Mouse (Mus musculus): ENCODE data around the gene Mospd3. TPM values are rescaled to one million over a fixed set of nuclear protein-coding genes. Genes with fewer than 3 reads are reported as not detected.

Gene Mospd3
- polyA plus RNA-seq, 1 experiment = 252 TPM

DNA sequence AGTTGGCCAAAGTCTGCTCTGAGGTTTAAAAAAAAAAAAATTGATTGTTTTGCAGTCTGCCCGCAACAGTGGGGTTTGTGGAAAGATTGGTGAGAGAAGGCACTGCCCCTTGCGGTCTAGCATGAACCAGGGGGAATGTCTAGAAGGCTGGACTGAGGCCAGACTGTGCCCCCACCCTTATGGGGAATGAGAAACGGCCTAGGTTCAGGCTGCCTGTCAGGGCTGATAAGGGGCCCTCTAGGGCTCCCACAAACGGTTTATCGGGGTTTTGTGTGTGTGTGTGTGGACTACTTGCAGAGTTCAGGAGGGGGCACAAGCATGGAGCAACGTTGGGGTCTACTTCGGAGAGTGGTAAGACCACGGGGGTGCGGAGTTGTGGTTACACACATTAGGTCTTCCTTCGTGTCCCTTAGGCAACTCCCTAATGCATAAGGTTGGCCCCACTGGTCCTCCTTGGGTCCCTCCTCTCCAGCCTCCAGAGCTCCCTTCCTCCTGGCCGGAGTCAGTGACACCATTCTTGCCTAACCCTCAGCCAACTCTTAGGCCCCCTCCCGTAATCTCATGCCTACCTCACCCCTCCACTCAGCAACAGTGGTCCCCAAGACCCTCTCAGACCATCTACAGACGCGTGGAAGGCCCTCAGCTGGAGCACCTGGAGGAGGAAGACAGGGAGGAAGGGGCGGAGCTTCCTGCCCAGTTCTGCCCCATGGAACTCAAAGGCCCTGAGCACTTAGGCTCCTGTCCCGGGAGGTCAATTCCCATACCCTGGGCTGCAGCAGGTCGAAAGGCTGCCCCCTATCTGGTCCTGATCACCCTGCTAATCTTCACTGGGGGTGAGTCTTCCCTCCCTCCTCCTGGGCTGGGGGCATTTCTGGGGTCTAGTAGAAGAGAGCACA lies 29.9 kb downstream of the Mospd3 start:
- Histone ChIP-seq H3K4me1 (replicated peaks; ENCODE audit: control insufficient read depth, insufficient read depth, low read length) (peaks cover 24% of the 10 kb centered on the region), H3K36me3 (ENCODE audit: control insufficient read depth, insufficient read depth, low read length) (no peaks in the 10 kb centered on the region), H3K4me3 (ENCODE audit: control insufficient read depth, insufficient read depth, low read length) (no peak overlapping the region), H3K27me3 (ENCODE audit: control insufficient read depth, insufficient read depth, low read length) (no peaks in the 10 kb centered on the region), H3K27ac (ENCODE audit: control insufficient read depth, insufficient read depth, low read length) (no peak overlapping the region)
- DNase-seq = no peak
- WGBS = 14% methylated on average over 17 of the region's 17 CpGs
- no peak for TF ChIP-seq POLR2A (IDR thresholded peaks at IDR 0.05; ENCODE audit: control insufficient read depth, extremely low read depth, insufficient read depth, low read length, poor library complexity)
- no peak for TF ChIP-seq CTCF (IDR thresholded peaks at IDR 0.05; ENCODE audit: borderline replicate concordance, control insufficient read depth, extremely low read depth, insufficient read depth, low read length, poor library complexity)

DNA sequence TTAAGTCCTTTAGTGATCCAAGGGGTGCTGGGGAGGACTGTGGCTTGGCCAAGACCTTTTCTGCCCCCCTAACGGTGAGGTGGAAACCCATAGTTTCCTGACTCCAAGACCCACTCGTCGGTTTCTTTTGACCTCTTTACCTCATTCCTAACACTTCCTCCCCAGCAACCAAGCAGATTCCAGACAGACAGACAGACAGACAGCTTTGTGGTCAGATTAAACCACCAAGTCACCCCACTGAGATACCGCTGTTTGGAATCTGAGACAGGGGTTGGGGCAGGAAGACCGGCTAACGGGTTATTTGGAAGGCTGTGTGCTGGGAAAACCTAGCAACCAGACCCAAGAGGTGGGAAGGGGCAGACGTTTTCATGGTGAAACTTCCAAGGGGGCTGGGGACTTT lies 30.7 kb downstream of the Mospd3 start:
- WGBS = 6% methylated on average over 7 of the region's 7 CpGs
- TF ChIP-seq CTCF (IDR thresholded peaks at IDR 0.05; ENCODE audit: borderline replicate concordance, control insufficient read depth, extremely low read depth, insufficient read depth, low read length, poor library complexity) (no peak), POLR2A (IDR thresholded peaks at IDR 0.05; ENCODE audit: control insufficient read depth, extremely low read depth, insufficient read depth, low read length, poor library complexity) (no peak)
- no peak overlapping the region for H3K27ac ChIP-seq (ENCODE audit: control insufficient read depth, insufficient read depth, low read length)

DNA sequence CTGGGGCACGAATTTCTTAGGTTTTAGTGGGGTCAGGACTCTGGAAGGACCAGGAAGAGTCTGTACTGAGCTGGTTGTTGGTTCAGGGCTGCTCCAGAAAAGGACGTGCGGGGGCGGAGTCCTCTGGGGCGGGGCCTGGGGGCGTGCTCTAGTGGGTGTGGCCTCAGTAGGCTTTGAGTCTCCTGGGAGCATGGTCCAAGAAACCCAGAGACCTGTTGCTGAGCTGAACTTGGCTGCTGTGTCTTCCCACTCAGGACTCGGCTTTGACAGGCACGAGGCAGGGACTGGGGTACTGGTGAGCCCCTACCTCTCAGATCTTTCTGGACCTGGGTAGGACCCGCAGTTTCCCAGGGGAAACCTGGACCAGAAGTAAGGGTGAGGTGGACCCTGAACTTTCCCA lies 31.2 kb downstream of the Mospd3 start, which contains the start of gene Tfr2:
Gene Tfr2 (plus strand): TSS at position 176 of the 400 bp plus-strand sequence.
- Histone ChIP-seq H3K4me3 (ENCODE audit: control insufficient read depth, insufficient read depth, low read length) (no peak within 1 kb of the TSS), H3K4me1 (replicated peaks; ENCODE audit: control insufficient read depth, insufficient read depth, low read length) (peaks cover 24% of the 10 kb centered on the region), H3K36me3 (ENCODE audit: control insufficient read depth, insufficient read depth, low read length) (no peaks in the 10 kb centered on the region), H3K27ac (ENCODE audit: control insufficient read depth, insufficient read depth, low read length) (no peak within 1 kb of the TSS), H3K27me3 (ENCODE audit: control insufficient read depth, insufficient read depth, low read length) (no peaks in the 10 kb centered on the region)
- peak; percentile 50 for DNase-seq
- TF ChIP-seq CTCF (IDR thresholded peaks at IDR 0.05; ENCODE audit: borderline replicate concordance, control insufficient read depth, extremely low read depth, insufficient read depth, low read length, poor library complexity) = no peak
- TF ChIP-seq POLR2A (IDR thresholded peaks at IDR 0.05; ENCODE audit: control insufficient read depth, extremely low read depth, insufficient read depth, low read length, poor library complexity) = no peak
- WGBS = 7% methylated on average over 9 of the region's 9 CpGs

More for the DNA sequence above, 30.7 kb downstream of the Mospd3 start:
- H3K27me3 ChIP-seq (ENCODE audit: control insufficient read depth, insufficient read depth, low read length) = no peaks in the 10 kb centered on the region
- no peaks in the 10 kb centered on the region for H3K36me3 ChIP-seq (ENCODE audit: control insufficient read depth, insufficient read depth, low read length)
- DNase-seq = no peak
- peaks cover 24% of the 10 kb centered on the region for H3K4me1 ChIP-seq (replicated peaks; ENCODE audit: control insufficient read depth, insufficient read depth, low read length)
- no peak overlapping the region for H3K4me3 ChIP-seq (ENCODE audit: control insufficient read depth, insufficient read depth, low read length)

DNA sequence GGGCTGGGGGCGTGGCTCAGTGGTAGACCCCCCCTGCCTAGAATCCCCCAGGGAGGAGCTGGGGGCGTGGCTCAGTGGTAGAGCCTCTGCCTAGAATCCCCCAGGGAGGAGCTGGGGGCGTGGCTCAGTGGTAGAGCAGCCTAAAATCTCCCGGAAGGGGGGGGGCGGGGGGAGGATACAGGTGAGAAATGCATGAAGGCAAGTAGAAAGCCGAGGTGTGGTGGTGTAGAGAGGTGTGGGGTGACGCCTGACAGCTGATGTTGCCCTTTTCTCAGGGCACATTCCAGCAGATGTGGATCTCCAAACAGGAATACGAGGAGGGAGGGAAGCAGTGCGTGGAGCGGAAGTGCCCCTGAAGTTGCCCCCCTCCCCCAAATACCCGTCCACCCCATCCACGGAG lies 31.8 kb downstream of the Mospd3 start:
- TF ChIP-seq POLR2A (IDR thresholded peaks at IDR 0.05; ENCODE audit: control insufficient read depth, extremely low read depth, insufficient read depth, low read length, poor library complexity) (no peak), CTCF (IDR thresholded peaks at IDR 0.05; ENCODE audit: borderline replicate concordance, control insufficient read depth, extremely low read depth, insufficient read depth, low read length, poor library complexity) (no peak)
- 82% methylated on average over 12 of the region's 12 CpGs for WGBS
- DNase-seq = no peak
- no peak overlapping the region for H3K27ac ChIP-seq (ENCODE audit: control insufficient read depth, insufficient read depth, low read length)
- H3K4me3 ChIP-seq (ENCODE audit: control insufficient read depth, insufficient read depth, low read length) = no peak overlapping the region
- H3K27me3 ChIP-seq (ENCODE audit: control insufficient read depth, insufficient read depth, low read length) = no peaks in the 10 kb centered on the region
- H3K36me3 ChIP-seq (ENCODE audit: control insufficient read depth, insufficient read depth, low read length) = no peaks in the 10 kb centered on the region
- H3K4me1 ChIP-seq (replicated peaks; ENCODE audit: control insufficient read depth, insufficient read depth, low read length) = peaks cover 24% of the 10 kb centered on the region

DNA sequence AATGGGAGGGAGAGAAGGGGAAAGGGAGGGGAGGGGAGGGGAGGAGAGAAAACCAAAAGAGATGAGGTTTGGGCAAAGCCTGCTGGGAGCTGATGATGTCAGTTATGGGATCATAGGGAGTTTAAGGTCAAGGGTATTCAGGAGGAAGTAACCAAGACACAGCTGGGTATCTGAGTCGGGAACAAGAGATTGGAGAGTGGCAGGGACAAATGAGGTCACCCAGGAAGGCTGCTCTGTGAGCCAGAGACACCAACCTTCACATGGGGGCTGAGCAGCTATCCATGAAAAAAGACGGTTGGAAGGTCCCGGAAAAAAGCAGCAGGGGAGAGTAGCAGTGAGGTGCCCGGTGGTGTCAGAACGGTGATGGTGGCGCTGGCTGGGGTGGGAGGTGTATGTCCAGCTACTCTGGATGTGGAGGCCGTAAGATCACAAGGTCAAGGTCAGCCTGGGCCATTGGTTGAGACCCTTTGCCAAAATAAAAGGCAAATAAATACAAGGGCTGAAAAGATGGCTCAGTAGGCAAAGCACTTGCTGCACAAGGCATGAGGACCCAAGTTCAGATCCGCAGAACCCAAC lies 32.5 kb downstream of the Mospd3 start:
- Histone ChIP-seq H3K27ac (ENCODE audit: control insufficient read depth, insufficient read depth, low read length) (no peak overlapping the region), H3K27me3 (ENCODE audit: control insufficient read depth, insufficient read depth, low read length) (no peaks in the 10 kb centered on the region), H3K4me1 (replicated peaks; ENCODE audit: control insufficient read depth, insufficient read depth, low read length) (peaks cover 24% of the 10 kb centered on the region), H3K4me3 (ENCODE audit: control insufficient read depth, insufficient read depth, low read length) (no peak overlapping the region), H3K36me3 (ENCODE audit: control insufficient read depth, insufficient read depth, low read length) (no peaks in the 10 kb centered on the region)
- 87% methylated on average over 8 of the region's 8 CpGs for WGBS
- DNase-seq = no peak
- TF ChIP-seq CTCF (IDR thresholded peaks at IDR 0.05; ENCODE audit: borderline replicate concordance, control insufficient read depth, extremely low read depth, insufficient read depth, low read length, poor library complexity) (no peak), POLR2A (IDR thresholded peaks at IDR 0.05; ENCODE audit: control insufficient read depth, extremely low read depth, insufficient read depth, low read length, poor library complexity) (no peak)

DNA sequence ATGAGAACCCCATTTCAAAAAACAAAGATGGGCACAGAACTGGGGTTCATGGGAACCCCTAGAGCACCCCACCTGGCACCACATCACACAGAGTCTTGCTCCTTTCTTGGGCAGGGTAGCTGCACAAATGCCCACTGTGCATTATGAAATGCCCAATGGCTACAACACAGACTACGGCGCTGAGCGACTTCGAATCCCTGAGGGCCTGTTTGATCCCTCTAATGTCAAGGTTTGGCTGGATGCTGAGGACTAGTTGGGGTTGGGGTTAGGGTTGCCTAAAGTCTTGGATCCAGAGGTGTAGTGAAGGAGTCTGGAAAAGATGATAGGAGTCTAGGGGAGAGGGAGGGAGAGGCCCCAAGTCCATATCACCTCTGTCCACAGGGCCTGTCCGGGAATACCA lies 34.4 kb downstream of the Mospd3 start:
- Histone ChIP-seq H3K27me3 (ENCODE audit: control insufficient read depth, insufficient read depth, low read length) (no peaks in the 10 kb centered on the region), H3K4me1 (replicated peaks; ENCODE audit: control insufficient read depth, insufficient read depth, low read length) (peaks cover 24% of the 10 kb centered on the region), H3K36me3 (ENCODE audit: control insufficient read depth, insufficient read depth, low read length) (no peaks in the 10 kb centered on the region), H3K4me3 (ENCODE audit: control insufficient read depth, insufficient read depth, low read length) (no peak overlapping the region), H3K27ac (ENCODE audit: control insufficient read depth, insufficient read depth, low read length) (no peak overlapping the region)
- TF ChIP-seq CTCF (IDR thresholded peaks at IDR 0.05; ENCODE audit: borderline replicate concordance, control insufficient read depth, extremely low read depth, insufficient read depth, low read length, poor library complexity) = no peak
- no peak for DNase-seq
- WGBS = 94% methylated on average over 5 of the region's 5 CpGs
